In the genomic region with DNA sequence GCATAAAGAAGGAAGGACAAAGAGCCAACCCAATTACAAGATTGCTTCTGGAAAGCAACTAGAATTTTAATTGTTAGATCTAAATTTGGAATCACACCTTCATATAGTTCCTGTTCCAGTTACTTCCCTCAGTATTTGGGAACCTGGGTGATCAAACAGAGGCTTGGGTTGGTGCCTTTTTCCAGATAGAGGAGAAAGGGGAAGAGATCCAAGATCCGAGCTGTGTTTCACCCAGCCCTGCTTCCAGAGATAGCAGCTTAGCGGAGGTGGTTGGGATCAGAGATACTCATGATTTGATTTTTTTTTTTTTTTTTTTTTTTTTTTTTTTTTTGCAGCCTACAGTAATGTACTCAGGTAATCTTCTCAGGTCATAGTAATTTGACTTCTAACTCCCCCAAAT, we compare ENCODE assay signal across 17 mouse cellular contexts. TPM values are rescaled to one million over a fixed set of nuclear protein-coding genes. Genes with fewer than 3 reads are reported as not detected.
"Had no signal": no experiment of that assay in that cellular context is flagged by ENCODE, and none has a peak within 500 bp of the region (broad histone marks: within the 10 kb centered on the region; RNA-seq: fewer than 3 reads in every experiment).

No protein-coding gene starts in this region.

- H3K27me3 ChIP-seq: limb, embryonic 12.5 days; liver, embryonic 15.5 days had no signal

- H3K4me3 ChIP-seq: left cerebral cortex, adult 2 months; limb, embryonic 12.5 days; liver, embryonic 15.5 days; midbrain, embryonic 10.5 days had no signal

- H3K9me3 ChIP-seq: limb, embryonic 12.5 days; liver, embryonic 15.5 days; midbrain, embryonic 10.5 days had no signal

- H3K4me1 ChIP-seq: liver, embryonic 15.5 days; midbrain, embryonic 10.5 days had no signal

- H3K4me2 ChIP-seq: limb, embryonic 12.5 days; liver, embryonic 11.5 days; liver, embryonic 15.5 days had no signal

- DNase-seq: thymus, postnatal 14 days had no signal

- H3K36me3 ChIP-seq: limb, embryonic 12.5 days; liver, embryonic 15.5 days; midbrain, embryonic 10.5 days had no signal

- H3K9ac ChIP-seq: limb, embryonic 12.5 days; liver, embryonic 15.5 days had no signal

- H3K27ac ChIP-seq: left cerebral cortex, adult 2 months; limb, embryonic 12.5 days; liver, embryonic 15.5 days; midbrain, embryonic 10.5 days had no signal

RNA-seq across cellular contexts. Expression of a gene that starts 0.5 kb away (rescaled TPM):
- total RNA-seq: layer of hippocampus, postnatal 25 days; left cerebral cortex, adult 2 months; left cerebral cortex, postnatal 25 days had no signal

RNA-seq across cellular contexts. Expression of a gene that starts 2.5 kb away (rescaled TPM):
- total RNA-seq: layer of hippocampus, postnatal 25 days; left cerebral cortex, adult 2 months; left cerebral cortex, postnatal 25 days; megakaryocyte, adult 5-6 weeks had no signal
- polyA plus RNA-seq: intestine, embryonic 16.5 days; kidney, adult 2 months; kidney, embryonic 16.5 days; limb, embryonic 12.5 days; liver, embryonic 11.5 days; liver, embryonic 15.5 days; lung, adult 2 months; midbrain, embryonic 10.5 days; midbrain, embryonic 14.5 days; neural tube, embryonic 14.5 days; spleen, adult 2 months; stomach, embryonic 16.5 days had no signal

RNA-seq across cellular contexts. Expression of a gene that starts 9.7 kb away (rescaled TPM):
- total RNA-seq: layer of hippocampus, postnatal 25 days; left cerebral cortex, adult 2 months; left cerebral cortex, postnatal 25 days had no signal
- polyA plus RNA-seq: limb, embryonic 12.5 days; spleen, adult 2 months had no signal

RNA-seq across cellular contexts. Expression of a gene that starts 21.8 kb away (rescaled TPM):
- total RNA-seq: megakaryocyte, adult 5-6 weeks had no signal
- polyA plus RNA-seq: limb, embryonic 12.5 days; liver, embryonic 11.5 days; midbrain, embryonic 10.5 days; midbrain, embryonic 14.5 days; neural tube, embryonic 14.5 days had no signal
